Mouse (Mus musculus) cerebral cortex, adult 2 months (tissue): ENCODE results near the gene Tex22.

Experiments used
- WGBS: fragments of 180-500 bp; shearing (Covaris S2); methylation state at CpG from one replicate; pipeline ENCODE4 v1.1.7; 2018; 5-methylcytosine and 5-hydroxymethylcytosine counted together

Tex22 gene

DNA sequence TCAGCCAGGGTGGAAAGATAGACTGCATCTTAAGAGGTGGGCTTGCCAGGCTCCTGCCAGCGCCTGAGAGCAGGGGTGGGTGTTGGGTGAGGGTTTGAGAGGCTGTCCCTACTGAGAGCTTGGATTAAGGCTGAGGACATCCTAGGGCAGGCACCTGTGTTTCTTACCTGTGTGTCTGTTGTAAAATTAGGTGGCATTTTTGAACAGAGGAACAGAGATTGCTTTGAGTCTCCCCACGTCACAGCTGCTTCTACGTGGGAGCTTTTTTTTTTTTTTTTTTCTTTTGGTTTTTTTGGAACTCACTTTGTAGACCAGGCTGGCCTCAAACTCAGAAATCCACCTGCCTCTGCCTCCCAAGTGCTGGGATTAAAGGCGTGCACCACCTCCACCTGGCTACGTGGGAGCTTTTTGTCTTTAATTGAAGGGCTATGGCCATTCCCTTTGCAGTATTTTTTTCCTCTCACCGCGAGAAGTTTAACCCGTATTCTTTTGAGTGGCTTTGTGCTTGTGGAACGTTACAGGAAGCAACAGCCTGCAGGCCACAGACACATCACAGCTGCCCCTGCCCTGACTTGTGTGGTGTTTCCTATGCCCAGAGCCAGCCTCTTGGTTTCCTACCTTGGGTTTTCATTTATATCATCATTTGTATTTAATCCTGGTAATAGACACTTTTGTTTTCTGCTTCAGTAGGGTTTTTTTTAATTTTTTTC lies 27.1 kb downstream of the Tex22 start:
- 48% methylated on average over 9 of the region's 9 CpGs for WGBS

- WGBS: 41% methylated on average over 6 of the region's 6 CpGs
Measured at GRCm38 (mm10) chr12:113102461-113102860, 28.2 kb downstream of the Tex22 start.

GRCm38 (mm10) chr12:113103846-113104451 lies 29.6 kb downstream of the Tex22 start:
- whole genome bisulfite sequencing: 82% methylated on average over 8 of the region's 8 CpGs

DNA sequence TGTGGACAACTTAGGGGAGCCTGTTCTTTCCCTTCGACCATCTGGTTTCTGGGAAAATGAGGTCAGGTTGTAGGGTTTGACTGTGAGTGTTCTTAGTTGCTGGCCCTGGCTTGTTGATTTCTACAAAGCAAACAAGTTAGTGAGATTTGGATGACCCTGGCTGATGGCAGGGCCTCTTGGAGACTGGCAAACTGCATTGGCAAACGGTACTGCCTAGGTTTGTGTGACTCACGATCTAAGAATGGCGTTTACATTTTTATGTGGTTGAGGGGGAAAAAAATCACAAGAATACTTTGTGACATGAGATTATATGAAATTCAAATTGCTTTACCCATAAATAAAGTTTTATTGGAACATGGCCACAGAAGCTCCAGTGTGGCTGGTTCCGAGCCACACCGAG lies 32.1 kb downstream of the Tex22 start:
- WGBS: 42% methylated on average over 6 of the region's 6 CpGs

DNA sequence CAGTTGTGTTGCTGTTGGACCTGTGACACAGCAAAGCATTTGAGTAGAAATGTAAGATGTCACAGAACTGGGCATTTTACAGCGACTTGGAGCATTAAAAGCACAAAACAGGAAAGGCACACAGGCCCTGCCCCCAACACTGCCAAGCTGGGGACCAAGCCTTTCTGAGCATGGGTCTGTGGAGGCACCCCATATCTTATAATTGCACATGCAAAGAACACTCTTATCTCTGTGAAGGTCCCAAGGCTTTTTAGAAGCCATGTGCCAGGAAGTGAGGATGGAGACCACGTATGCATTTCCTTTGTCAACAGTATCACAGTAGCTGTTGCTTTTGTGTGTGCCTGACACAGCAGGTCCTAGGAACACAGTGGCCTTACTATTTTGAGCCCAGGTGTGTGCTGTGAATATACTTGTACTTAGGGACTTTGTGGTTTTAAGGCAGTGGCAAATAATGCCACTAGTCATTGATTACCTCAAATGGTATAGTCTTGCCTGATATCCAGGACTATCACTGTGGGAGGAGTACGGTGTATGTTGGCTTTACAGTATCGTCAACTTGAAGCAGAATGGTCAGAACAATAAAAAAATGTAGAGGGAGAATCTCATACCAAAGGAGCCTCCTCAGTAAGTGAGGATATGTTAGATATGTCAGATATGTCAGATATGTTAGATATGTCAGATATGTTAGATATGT lies 33.3 kb downstream of the Tex22 start:
- 69% methylated on average over 4 of the region's 4 CpGs for WGBS

- WGBS: 80% methylated on average over 17 of the region's 17 CpGs
Measured at GRCm38 (mm10) chr12:113108528-113109283, 34.4 kb downstream of the Tex22 start.

- WGBS: 52% methylated on average over 10 of the region's 10 CpGs
Measured at GRCm38 (mm10) chr12:113109801-113110200, 35.5 kb downstream of the Tex22 start.

GRCm38 (mm10) chr12:113114141-113114540 lies 39.8 kb downstream of the Tex22 start:
- WGBS: 88% methylated on average over 4 of the region's 4 CpGs

- WGBS: 76% methylated on average over 16 of the region's 16 CpGs
Measured at GRCm38 (mm10) chr12:113114856-113115538, 40.7 kb downstream of the Tex22 start.

GRCm38 (mm10) chr12:113119516-113120410 lies 45.5 kb downstream of the Tex22 start:
- WGBS: 81% methylated on average over 20 of the region's 20 CpGs

GRCm38 (mm10) chr12:113124726-113125125 lies 50.4 kb downstream of the Tex22 start:
- 84% methylated on average over 6 of the region's 6 CpGs for WGBS

GRCm38 (mm10) chr12:113130732-113131131 lies 56.4 kb downstream of the Tex22 start:
- 94% methylated on average over 8 of the region's 8 CpGs for WGBS

GRCm38 (mm10) chr12:113131601-113132000 lies 57.3 kb downstream of the Tex22 start:
- 98% methylated on average over 14 of the region's 14 CpGs for WGBS

DNA sequence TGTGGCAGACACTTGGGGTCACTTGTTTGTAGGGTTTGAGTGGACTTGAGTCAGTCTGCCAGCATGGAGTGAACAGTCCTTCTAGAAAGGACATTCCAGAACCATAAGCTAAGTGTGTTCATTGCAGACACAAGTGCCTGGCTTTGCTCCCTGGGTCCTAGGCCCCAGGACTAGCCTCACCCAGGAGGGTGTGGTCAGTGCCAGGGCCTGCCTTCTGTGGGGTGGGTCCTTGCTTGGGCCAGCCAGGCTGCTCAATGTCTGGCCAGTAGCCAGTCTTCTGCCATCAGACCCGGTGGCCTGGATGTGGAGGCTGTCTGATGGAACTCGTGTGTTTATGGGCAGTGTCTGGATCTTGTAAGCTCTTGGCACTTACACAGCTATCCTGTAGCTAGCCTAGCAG lies 58.3 kb downstream of the Tex22 start:
- 5% methylated on average over 2 of the region's 2 CpGs for WGBS

DNA sequence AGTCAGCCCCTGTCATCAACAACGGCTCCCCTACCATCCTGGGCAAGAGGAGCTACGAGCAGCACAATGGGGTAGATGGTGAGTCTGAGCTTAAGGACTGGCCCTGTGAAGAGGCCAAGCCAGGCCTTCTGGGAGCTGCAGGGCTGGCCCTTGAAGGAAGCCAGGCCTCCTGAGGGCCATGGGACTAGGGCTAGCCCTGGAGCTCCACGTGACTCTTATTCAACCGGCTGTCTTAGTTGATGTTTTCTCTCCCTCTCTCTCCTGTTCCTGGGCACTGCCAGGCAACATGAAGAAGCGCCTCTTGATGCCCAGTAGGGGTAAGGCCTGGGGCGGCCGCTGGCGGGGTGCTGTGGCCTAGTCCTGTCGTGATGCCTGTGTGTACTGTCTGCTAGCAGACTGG lies 59.0 kb downstream of the Tex22 start:
- 80% methylated on average over 9 of the region's 9 CpGs for WGBS

DNA sequence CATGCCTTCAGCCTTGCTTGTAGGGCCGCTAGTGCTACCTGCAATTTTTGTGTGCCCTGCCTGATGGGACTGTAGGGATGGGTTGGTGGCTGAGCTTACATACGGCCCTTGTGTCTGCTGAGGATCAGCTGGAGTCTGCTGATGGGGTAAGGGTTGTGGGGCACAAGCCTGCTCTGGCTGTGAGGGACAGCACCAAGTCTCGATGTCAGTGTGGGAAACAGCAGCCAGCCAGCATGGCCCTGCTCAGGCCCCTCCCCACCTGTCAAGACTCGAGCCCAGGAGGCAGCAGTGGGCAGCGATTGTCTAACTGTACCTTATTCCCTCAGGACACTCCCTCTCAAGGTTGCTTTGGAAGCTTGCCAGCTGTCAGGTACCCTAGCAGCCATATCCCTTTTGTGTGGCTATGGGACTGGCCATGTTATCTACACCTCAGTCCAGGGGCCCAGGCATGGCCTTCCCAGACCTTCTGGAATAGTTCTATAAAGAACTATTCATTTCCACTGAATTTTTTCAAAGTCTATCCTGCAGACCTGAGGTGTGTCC lies 59.6 kb downstream of the Tex22 start:
- 77% methylated on average over 5 of the region's 5 CpGs for WGBS

DNA sequence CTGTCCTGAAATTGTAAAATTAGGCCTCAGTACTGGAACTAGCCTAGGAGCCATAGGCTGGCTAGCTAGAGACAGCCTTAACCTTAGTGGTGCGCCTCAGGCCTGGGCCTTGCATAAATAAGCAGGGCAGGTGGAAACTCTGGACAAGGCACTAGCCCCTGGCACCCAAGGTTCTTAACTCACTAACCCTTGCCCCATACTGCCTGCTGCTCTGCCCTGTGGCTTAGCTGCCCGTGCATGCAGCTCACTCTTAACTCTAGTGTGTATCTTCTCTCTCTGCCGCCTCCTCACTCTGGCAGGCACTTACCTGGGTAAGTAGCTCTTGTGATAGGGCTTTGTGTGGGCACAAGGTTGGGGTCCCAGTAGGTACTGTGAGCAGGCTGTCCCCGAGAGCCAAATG lies 60.2 kb downstream of the Tex22 start:
- 77% methylated on average over 4 of the region's 4 CpGs for WGBS

- 83% methylated on average over 7 of the region's 7 CpGs for WGBS
Measured at GRCm38 (mm10) chr12:113135401-113135800, 61.1 kb downstream of the Tex22 start.

- 60% methylated on average over 17 of the region's 17 CpGs for WGBS
Measured at GRCm38 (mm10) chr12:113136492-113137020, 62.3 kb downstream of the Tex22 start.
